Mouse (Mus musculus) erythroid progenitor cell, adult 5-6 weeks (primary cell): ENCODE results near the gene Fam178b. TPM values are rescaled to one million over a fixed set of nuclear protein-coding genes. Genes with fewer than 3 reads are reported as not detected.
"Not testable (repeated sequence)": the region's sequence is repeated elsewhere in the genome, so short reads cannot be mapped to it uniquely, and the experiment has no call there.

Source experiments
- ATAC-seq: replicated peaks from 2 replicates; pipeline ENCODE4 v1.8.0; 2016; ENCODE audit warnings: moderate number of reproducible peaks, mild to moderate bottlenecking, moderate TSS enrichment, inconsistent platforms; ENCODE audit not compliant: poor library complexity, low FRiP score, severe bottlenecking
- total RNA-seq, 2 experiments: library from RNA; stranded (forward) in 1 of 2; stranded (reverse) in 1 of 2; fragments of 150-400 nt in 1 of 2; fragments of 186-747, 209-891 nt in 1 of 2; gene quantifications; 2 replicates each; pipeline versions ENCODE4 v1.2.3 to v1.2.4; 2015 to 2017; ENCODE audit warnings: low replicate concordance in 2 of 2

Fam178b gene
- total RNA-seq, 2 experiments from 2014 or later: not detected

- ATAC-seq: no peak
Observed at GRCm38 (mm10) chr1:36554633-36555399, 128.2 kb downstream of the Fam178b start.

GRCm38 (mm10) chr1:36552506-36552905 lies 130.5 kb downstream of the Fam178b start:
- ATAC-seq: no peak

- no peak for ATAC-seq
Observed at GRCm38 (mm10) chr1:36551904-36552303, 131.1 kb downstream of the Fam178b start.

GRCm38 (mm10) chr1:36550075-36550863 lies 132.7 kb downstream of the Fam178b start:
- ATAC-seq: no peak

GRCm38 (mm10) chr1:36549491-36549890 lies 133.5 kb downstream of the Fam178b start:
- no peak for ATAC-seq

- ATAC-seq: no peak
Observed at GRCm38 (mm10) chr1:36548771-36549170, 134.2 kb downstream of the Fam178b start.

GRCm38 (mm10) chr1:36547981-36548598 lies 134.9 kb downstream of the Fam178b start:
- no peak for ATAC-seq

GRCm38 (mm10) chr1:36546888-36547471 lies 136.0 kb downstream of the Fam178b start, which contains the start of gene Ankrd39:
TSS of gene Ankrd39 (minus strand) at chr1:36547445.
- ATAC-seq: peak; percentile 99

GRCm38 (mm10) chr1:36545845-36546600 lies 137.0 kb downstream of the Fam178b start:
- ATAC-seq: no peak

GRCm38 (mm10) chr1:36545382-36545781 lies 137.6 kb downstream of the Fam178b start:
- ATAC-seq: no peak

GRCm38 (mm10) chr1:36542925-36543324 lies 140.1 kb downstream of the Fam178b start:
- ATAC-seq: no peak

GRCm38 (mm10) chr1:36541844-36542243 lies 141.1 kb downstream of the Fam178b start:
- ATAC-seq: no peak

- no peak for ATAC-seq
Observed at GRCm38 (mm10) chr1:36540807-36541206, 142.2 kb downstream of the Fam178b start.

- ATAC-seq: no peak
Observed at GRCm38 (mm10) chr1:36540132-36540531, 142.9 kb downstream of the Fam178b start.

GRCm38 (mm10) chr1:36539186-36539585 lies 143.8 kb downstream of the Fam178b start, which contains the start of gene Gm42417:
TSS of gene Gm42417 (minus strand) at chr1:36539429.
- ATAC-seq: no peak

- ATAC-seq: no peak
Observed at GRCm38 (mm10) chr1:36538727-36539126, 144.3 kb downstream of the Fam178b start.

GRCm38 (mm10) chr1:36536783-36537182 lies 146.2 kb downstream of the Fam178b start, which contains the start of gene Ankrd23:
TSS of gene Ankrd23 (minus strand) at chr1:36536883.
- not testable (repeated sequence) for ATAC-seq

GRCm38 (mm10) chr1:36536397-36536728 lies 146.6 kb downstream of the Fam178b start:
- ATAC-seq: no peak
